Mouse (Mus musculus) limb, embryonic 15.5 days (tissue): ENCODE results near the gene Smarca4. TPM values are rescaled to one million over a fixed set of nuclear protein-coding genes. Genes with fewer than 3 reads are reported as not detected.

Experiments used
- ATAC-seq: fragments of 200-750 bp; cut with Nextera tagmentation; 2 replicates; pipeline ENCODE4 v1.8.0; 2017; ENCODE audit warnings: low read depth, moderate TSS enrichment; ENCODE audit not compliant: insufficient number of reproducible peaks, low FRiP score, low TSS enrichment
- H3K27ac ChIP-seq: fragments of 300-500 bp; sonication (generic); 2 replicates; pipeline ENCODE4 v1.5.1; 2015; ENCODE audit warnings: moderate library complexity, mild to moderate bottlenecking, inconsistent platforms
- H3K27me3 ChIP-seq: fragments of 300-500 bp; sonication (generic); 2 replicates; pipeline ENCODE4 v1.6.1; 2015; ENCODE audit warnings: inconsistent platforms
- H3K36me3 ChIP-seq: fragments of 300-500 bp; sonication (generic); 2 replicates; pipeline ENCODE4 v1.6.1; 2015; ENCODE audit warnings: inconsistent platforms
- H3K4me1 ChIP-seq: fragments of 300-500 bp; sonication (generic); 2 replicates; pipeline ENCODE4 v1.6.1; 2015; ENCODE audit warnings: inconsistent platforms
- H3K4me2 ChIP-seq: fragments of 300-500 bp; sonication (generic); 2 replicates; pipeline ENCODE4 v1.6.1; 2015; ENCODE audit warnings: mild to moderate bottlenecking, inconsistent platforms
- H3K4me3 ChIP-seq: fragments of 300-500 bp; sonication (generic); 2 replicates; pipeline ENCODE4 v1.5.1; 2015; ENCODE audit warnings: mild to moderate bottlenecking, inconsistent platforms
- H3K9ac ChIP-seq: fragments of 300-500 bp; sonication (generic); 2 replicates; pipeline ENCODE4 v1.6.1; 2015; ENCODE audit warnings: inconsistent platforms
- H3K9me3 ChIP-seq: fragments of 300-500 bp; sonication (generic); 2 replicates; pipeline ENCODE4 v1.6.1; 2016; ENCODE audit warnings: inconsistent platforms
- WGBS: fragments of 180-500 bp; shearing (Covaris S2); methylation state at CpG from one replicate; pipeline ENCODE4 v1.1.7; 2015; 5-methylcytosine and 5-hydroxymethylcytosine counted together
- polyA plus RNA-seq: library from polyadenylated mRNA; unstranded; fragments of >200 nt; fragmentation: Nextera tagmentation; extraction: Ambion mirVana; gene quantifications from 2 replicates; pipeline ENCODE4 v1.2.1, GENCODE M21; 2015

The Smarca4 gene
- polyA plus RNA-seq, 1 experiment from 2014 or later, result 65.4 TPM

GRCm38 (mm10) chr9:21706085-21706484 is 90.1 kb downstream of the Smarca4 start:
- no peak overlapping the region for H3K27ac ChIP-seq
- peaks cover 72% of the 10 kb centered on the region for H3K36me3 ChIP-seq
- no peak for ATAC-seq
- no peak overlapping the region for H3K4me3 ChIP-seq
- no peaks in the 10 kb centered on the region for H3K4me1 ChIP-seq
- no peaks in the 10 kb centered on the region for H3K27me3 ChIP-seq
- H3K4me2 ChIP-seq, result no peak overlapping the region
- no peaks in the 10 kb centered on the region for H3K9me3 ChIP-seq
- no peak overlapping the region for H3K9ac ChIP-seq
- WGBS, result 88% methylated on average over 4 of the region's 4 CpGs

- Histone ChIP-seq H3K9ac (no peak overlapping the region), H3K36me3 (peaks cover 66% of the 10 kb centered on the region), H3K4me1 (no peaks in the 10 kb centered on the region), H3K4me3 (no peak overlapping the region), H3K27me3 (no peaks in the 10 kb centered on the region), H3K27ac (no peak overlapping the region), H3K4me2 (no peak overlapping the region), H3K9me3 (no peaks in the 10 kb centered on the region)
- 83% methylated on average over 8 of the region's 8 CpGs for WGBS
- ATAC-seq, result no peak
These were observed 90.8 kb downstream of the Smarca4 start for GRCm38 (mm10) chr9:21706586-21707265.

GRCm38 (mm10) chr9:21709340-21709739 is 93.4 kb downstream of the Smarca4 start:
- 96% methylated on average over 3 of the region's 3 CpGs for WGBS
- H3K9me3 ChIP-seq, result no peaks in the 10 kb centered on the region
- no peak overlapping the region for H3K9ac ChIP-seq
- H3K4me1 ChIP-seq, result no peaks in the 10 kb centered on the region
- no peak overlapping the region for H3K27ac ChIP-seq
- peaks cover 39% of the 10 kb centered on the region for H3K36me3 ChIP-seq
- H3K27me3 ChIP-seq, result no peaks in the 10 kb centered on the region
- no peak overlapping the region for H3K4me3 ChIP-seq
- no peak overlapping the region for H3K4me2 ChIP-seq
- ATAC-seq, result no peak

- no peak overlapping the region for H3K4me3 ChIP-seq
- no peak overlapping the region for H3K4me2 ChIP-seq
- H3K9ac ChIP-seq, result no peak overlapping the region
- no peak overlapping the region for H3K27ac ChIP-seq
- H3K36me3 ChIP-seq, result no peaks in the 10 kb centered on the region
- 58% methylated on average over 4 of the region's 4 CpGs for WGBS
- no peaks in the 10 kb centered on the region for H3K9me3 ChIP-seq
- no peak for ATAC-seq
- H3K27me3 ChIP-seq, result no peaks in the 10 kb centered on the region
- no peaks in the 10 kb centered on the region for H3K4me1 ChIP-seq
These were observed 99.3 kb downstream of the Smarca4 start for GRCm38 (mm10) chr9:21715298-21715697.

GRCm38 (mm10) chr9:21717015-21717414 is 101.0 kb downstream of the Smarca4 start:
- Histone ChIP-seq H3K4me3 (no peak overlapping the region), H3K9ac (no peak overlapping the region), H3K4me1 (0 out of 2 replicates have a peak, but pooled peaks cover 4% of the 10 kb centered on the region), H3K4me2 (no peak overlapping the region), H3K27me3 (no peaks in the 10 kb centered on the region), H3K27ac (no peak overlapping the region), H3K36me3 (no peaks in the 10 kb centered on the region), H3K9me3 (no peaks in the 10 kb centered on the region)
- ATAC-seq, result no peak
- 89% methylated on average over 2 of the region's 2 CpGs for WGBS

- H3K4me2 ChIP-seq, result no peak overlapping the region
- no peak for ATAC-seq
- 45% methylated on average over 2 of the region's 2 CpGs for WGBS
- H3K9me3 ChIP-seq, result no peaks in the 10 kb centered on the region
- H3K27ac ChIP-seq, result no peak overlapping the region
- no peaks in the 10 kb centered on the region for H3K27me3 ChIP-seq
- no peaks in the 10 kb centered on the region for H3K36me3 ChIP-seq
- no peak overlapping the region for H3K9ac ChIP-seq
- H3K4me3 ChIP-seq, result no peak overlapping the region
- H3K4me1 ChIP-seq, result peaks cover 22% of the 10 kb centered on the region
These were observed 105.1 kb downstream of the Smarca4 start for GRCm38 (mm10) chr9:21721036-21721435.

GRCm38 (mm10) chr9:21723377-21724146 is 107.6 kb downstream of the Smarca4 start, which contains the start of gene Ldlr:
Gene Ldlr, plus strand, starts transcription at chr9:21723483.
- ATAC-seq, result peak; percentile 83
- under 1% methylated on average over 47 of the region's 47 CpGs for WGBS

GRCm38 (mm10) chr9:21724147-21724536 is 108.2 kb downstream of the Smarca4 start:
- H3K9me3 ChIP-seq, result no peaks in the 10 kb centered on the region
- peak overlapping the region; percentile 58 for H3K4me3 ChIP-seq
- whole genome bisulfite sequencing, result under 1% methylated on average over 18 of the region's 18 CpGs
- peak overlapping the region; percentile 61 for H3K4me2 ChIP-seq
- ATAC-seq, result peak; percentile 96
- peaks cover 39% of the 10 kb centered on the region for H3K4me1 ChIP-seq
- H3K27me3 ChIP-seq, result no peaks in the 10 kb centered on the region
- no peaks in the 10 kb centered on the region; the same call in 1 of the 2 replicates for H3K36me3 ChIP-seq
- peak overlapping the region; percentile 37 for H3K9ac ChIP-seq
- H3K27ac ChIP-seq, result peak overlapping the region; percentile 96

More at GRCm38 (mm10) chr9:21723377-21724146, 107.6 kb downstream of the Smarca4 start, which contains the start of gene Ldlr:
- no peaks in the 10 kb centered on the region for H3K27me3 ChIP-seq
- peak within 1 kb of the TSS; percentile 58 for H3K4me3 ChIP-seq
- peak within 1 kb of the TSS; percentile 96 for H3K27ac ChIP-seq
- peak within 1 kb of the TSS; percentile 61 for H3K4me2 ChIP-seq
- H3K36me3 ChIP-seq, result no peaks in the 10 kb centered on the region; the same call in 1 of the 2 replicates
- no peaks in the 10 kb centered on the region for H3K9me3 ChIP-seq
- H3K9ac ChIP-seq, result peak within 1 kb of the TSS; percentile 47
- peaks cover 33% of the 10 kb centered on the region for H3K4me1 ChIP-seq

- Histone ChIP-seq H3K36me3 (peaks cover 3% of the 10 kb centered on the region; the same call in 1 of the 2 replicates), H3K27me3 (no peaks in the 10 kb centered on the region), H3K4me1 (peaks cover 43% of the 10 kb centered on the region), H3K4me2 (peak overlapping the region; percentile 61), H3K9me3 (no peaks in the 10 kb centered on the region), H3K4me3 (peak overlapping the region; percentile 58), H3K27ac (peak overlapping the region; percentile 17; the same call in 1 of the 2 replicates), H3K9ac (peak overlapping the region; percentile 37; the same call in 1 of the 2 replicates)
- no peak for ATAC-seq
- 78% methylated on average over 23 of the region's 23 CpGs for WGBS
These were observed 109.5 kb downstream of the Smarca4 start for GRCm38 (mm10) chr9:21725224-21726121.

GRCm38 (mm10) chr9:21726218-21726975 is 110.4 kb downstream of the Smarca4 start:
- no peaks in the 10 kb centered on the region for H3K9me3 ChIP-seq

More at GRCm38 (mm10) chr9:21726218-21726975, 110.4 kb downstream of the Smarca4 start:
- Histone ChIP-seq H3K9ac (no peak overlapping the region), H3K27ac (no peak overlapping the region), H3K4me3 (no peak overlapping the region), H3K36me3 (peaks cover 10% of the 10 kb centered on the region), H3K27me3 (no peaks in the 10 kb centered on the region), H3K4me2 (no peak overlapping the region), H3K4me1 (peaks cover 39% of the 10 kb centered on the region)
- ATAC-seq, result no peak
- 77% methylated on average over 14 of the region's 14 CpGs for WGBS
